In genomic region chr1:82316111-82316745, GRCm38 (mm10) we compare ENCODE assay signal across 8 mouse cellular contexts. TPM values are rescaled to one million over a fixed set of nuclear protein-coding genes. Genes with fewer than 3 reads are reported as not detected.
DNase-seq lines count a peak whose midpoint lies in the region; ATAC-seq and TF ChIP-seq lines count a peak whose summit lies in the region.

Gene Rhbdd1 (plus strand): TSS chr1:82316452.

- peak within 1 kb of the TSS; percentile 95 for H3K9ac ChIP-seq in forebrain, embryonic 12.5 days
- H3K9ac ChIP-seq in heart, postnatal 0 days (replicated peaks; ENCODE audit: low read depth, low read length), result peak within 1 kb of the TSS; percentile 89
- peak within 1 kb of the TSS; percentile 94 for H3K9ac ChIP-seq in liver, embryonic 16.5 days (ENCODE audit: low read depth, low read length)
- H3K9ac ChIP-seq in neural tube, embryonic 13.5 days, result peak within 1 kb of the TSS; percentile 93

- peak; percentile 98 for TF ChIP-seq POLR2A in testis, adult 2 months (IDR thresholded peaks at IDR 0.05; ENCODE audit: control insufficient read depth, low read depth, low read length)

- H3K27ac ChIP-seq in forebrain, embryonic 12.5 days, result peak within 1 kb of the TSS; percentile 98
- peak within 1 kb of the TSS; percentile 92 for H3K27ac ChIP-seq in heart, postnatal 0 days (ENCODE audit: low read depth)
- H3K27ac ChIP-seq in liver, embryonic 16.5 days (ENCODE audit: low read length), result peak within 1 kb of the TSS; percentile 90
- peak within 1 kb of the TSS; percentile 98 for H3K27ac ChIP-seq in neural tube, embryonic 13.5 days (replicated peaks)
- H3K27ac ChIP-seq in testis, adult 2 months (ENCODE audit: control insufficient read depth, insufficient read depth, low read depth, low read length), result peak within 1 kb of the TSS; percentile 99

- WGBS in forebrain, embryonic 12.5 days, result 5% methylated on average over 47 of the region's 47 CpGs
- WGBS in heart, postnatal 0 days, result 6% methylated on average over 46 of the region's 47 CpGs
- 6% methylated on average over 47 of the region's 47 CpGs for WGBS in liver, embryonic 16.5 days (ENCODE audit: insufficient replicate concordance)
- 3% methylated on average over 47 of the region's 47 CpGs for WGBS in neural tube, embryonic 13.5 days

- H3K9me3 ChIP-seq in E14TG2a.4 (ENCODE audit: low read length), result no peaks in the 10 kb centered on the region
- no peaks in the 10 kb centered on the region for H3K9me3 ChIP-seq in forebrain, embryonic 12.5 days
- H3K9me3 ChIP-seq in heart, postnatal 0 days (replicated peaks; ENCODE audit: control insufficient read depth, low read length), result no peaks in the 10 kb centered on the region
- H3K9me3 ChIP-seq in liver, embryonic 16.5 days (replicated peaks; ENCODE audit: control insufficient read depth, low read length), result no peaks in the 10 kb centered on the region
- H3K9me3 ChIP-seq in neural tube, embryonic 13.5 days, result no peaks in the 10 kb centered on the region

- TF ChIP-seq EP300 in heart, postnatal 0 days (IDR thresholded peaks at IDR 0.05; ENCODE audit: low read depth), result no peak

- H3K4me1 ChIP-seq in E14TG2a.4 (replicated peaks; ENCODE audit: low read depth, low read length), result peaks cover 18% of the 10 kb centered on the region
- peaks cover 22% of the 10 kb centered on the region for H3K4me1 ChIP-seq in forebrain, embryonic 12.5 days
- H3K4me1 ChIP-seq in heart, postnatal 0 days (ENCODE audit: control insufficient read depth, insufficient read depth), result peaks cover 5% of the 10 kb centered on the region
- peaks cover 8% of the 10 kb centered on the region for H3K4me1 ChIP-seq in liver, embryonic 16.5 days (ENCODE audit: control insufficient read depth, low read depth, low read length)
- peaks cover 38% of the 10 kb centered on the region for H3K4me1 ChIP-seq in neural tube, embryonic 13.5 days (replicated peaks)
- peaks cover 2% of the 10 kb centered on the region for H3K4me1 ChIP-seq in testis, adult 2 months (ENCODE audit: control insufficient read depth, insufficient read depth, low read length)

- peak; percentile 96 for DNase-seq in c-Kit-positive CD71-positive TER-119-positive erythroid progenitor cells, embryonic 14.5 days (ENCODE audit: low spot score)
- DNase-seq in heart, postnatal 0 days (ENCODE audit: low spot score), result peak; percentile 96
- DNase-seq in kidney, postnatal 4 days, result peak; percentile 99

- H3K36me3 ChIP-seq in E14TG2a.4 (ENCODE audit: insufficient read depth, low read length), result no peaks in the 10 kb centered on the region
- H3K36me3 ChIP-seq in forebrain, embryonic 12.5 days (replicated peaks), result no peaks in the 10 kb centered on the region
- H3K36me3 ChIP-seq in heart, postnatal 0 days (replicated peaks; ENCODE audit: control insufficient read depth, insufficient read depth, low read length), result no peaks in the 10 kb centered on the region
- no peaks in the 10 kb centered on the region for H3K36me3 ChIP-seq in liver, embryonic 16.5 days (ENCODE audit: control insufficient read depth, insufficient read depth)
- no peaks in the 10 kb centered on the region for H3K36me3 ChIP-seq in neural tube, embryonic 13.5 days
- H3K36me3 ChIP-seq in testis, adult 2 months (ENCODE audit: control insufficient read depth, insufficient read depth, low read length), result no peaks in the 10 kb centered on the region

- no peak for TF ChIP-seq CTCF in E14TG2a.4 (conservative IDR thresholded peaks at IDR 0.05; ENCODE audit: low read length)
- TF ChIP-seq CTCF in heart, postnatal 0 days (IDR thresholded peaks at IDR 0.05; ENCODE audit: low read depth), result no peak
- TF ChIP-seq CTCF in testis, adult 2 months (IDR thresholded peaks at IDR 0.05; ENCODE audit: control insufficient read depth, insufficient read depth, insufficient replicate concordance, low read depth, low read length), result no peak

- peak; percentile 96 for ATAC-seq in forebrain, embryonic 12.5 days (ENCODE audit: low FRiP score)
- peak; percentile 98 for ATAC-seq in heart, postnatal 0 days (ENCODE audit: insufficient read depth, low read depth)
- peak; percentile 98 for ATAC-seq in liver, embryonic 16.5 days (ENCODE audit: low read depth)
- peak; percentile 97 for ATAC-seq in neural tube, embryonic 13.5 days (ENCODE audit: low read depth)

- peak within 1 kb of the TSS; percentile 75 for H3K4me2 ChIP-seq in forebrain, embryonic 12.5 days
- peak within 1 kb of the TSS; percentile 64 for H3K4me2 ChIP-seq in heart, postnatal 0 days (ENCODE audit: low read depth, low read length)
- peak within 1 kb of the TSS; percentile 97 for H3K4me2 ChIP-seq in liver, embryonic 16.5 days (ENCODE audit: low read depth, low read length)
- peak within 1 kb of the TSS; percentile 81 for H3K4me2 ChIP-seq in neural tube, embryonic 13.5 days

- H3K4me3 ChIP-seq in E14TG2a.4 (replicated peaks; ENCODE audit: low read length), result peak within 1 kb of the TSS; percentile 95
- H3K4me3 ChIP-seq in forebrain, embryonic 12.5 days (replicated peaks), result peak within 1 kb of the TSS; percentile 90
- H3K4me3 ChIP-seq in heart, postnatal 0 days (ENCODE audit: low read depth, low read length), result peak within 1 kb of the TSS; percentile 83
- H3K4me3 ChIP-seq in liver, embryonic 16.5 days (ENCODE audit: low read depth, low read length), result peak within 1 kb of the TSS; percentile 93
- peak within 1 kb of the TSS; percentile 90 for H3K4me3 ChIP-seq in neural tube, embryonic 13.5 days
- peak within 1 kb of the TSS; percentile 99 for H3K4me3 ChIP-seq in testis, adult 2 months (ENCODE audit: control insufficient read depth, low read depth, low read length)

- no peaks in the 10 kb centered on the region for H3K27me3 ChIP-seq in E14TG2a.4 (ENCODE audit: insufficient read depth, low read length)
- H3K27me3 ChIP-seq in forebrain, embryonic 12.5 days, result no peaks in the 10 kb centered on the region
- H3K27me3 ChIP-seq in heart, postnatal 0 days (ENCODE audit: control insufficient read depth, insufficient read depth, low read length), result peaks cover 18% of the 10 kb centered on the region
- H3K27me3 ChIP-seq in liver, embryonic 16.5 days (ENCODE audit: control insufficient read depth, insufficient read depth, low read depth, low read length), result no peaks in the 10 kb centered on the region; the same call in 1 of the 2 replicates
- no peaks in the 10 kb centered on the region; the same call in 1 of the 2 replicates for H3K27me3 ChIP-seq in neural tube, embryonic 13.5 days
- H3K27me3 ChIP-seq in testis, adult 2 months (ENCODE audit: control insufficient read depth, insufficient read depth, low read length), result no peaks in the 10 kb centered on the region

RNA-seq across cellular contexts. Expression of gene Rhbdd1, which starts in this region (rescaled TPM):
- polyA plus RNA-seq in forebrain, embryonic 12.5 days (2016; fragmentation: Nextera tagmentation; extraction: Ambion mirVana), result 8.9 and 10.4 TPM in 2 replicates
- total RNA-seq in heart, postnatal 0 days (2014; rRNA removed; ENCODE audit: low replicate concordance), result 10.7 and 13.2 TPM in 2 replicates
- 5.5 and 6.6 TPM in 2 replicates for polyA plus RNA-seq in heart, postnatal 0 days (2015; fragmentation: Nextera tagmentation; extraction: Ambion mirVana)
- polyA plus RNA-seq in liver, embryonic 16.5 days (2015; fragmentation: Nextera tagmentation; extraction: Ambion mirVana), result 9.1 and 10.2 TPM in 2 replicates
- polyA plus RNA-seq in neural tube, embryonic 13.5 days (2015; fragmentation: Nextera tagmentation; extraction: Ambion mirVana), result 4.1 and 5.4 TPM in 2 replicates
- 45.3 and 46.4 TPM in 2 replicates for polyA plus RNA-seq in testis, adult 2 months (2012; rRNA removed)

Comparison
In these comparisons a context has a peak if more than half of its experiments do, and no peak if none do; other contexts are left out.
1. Peak in every context shown above with its lines: DNase-seq, ATAC-seq, H3K4me3 ChIP-seq and H3K27ac ChIP-seq.